Mouse (Mus musculus) ES-Bruce4 (cell line): ENCODE measurements at regions not wholly inside any gene's neighbourhood (a gene's known extent, or its start where the extent isn't known, plus 50 kb on each side); places are given as distances from the start of the nearest gene placed in this dataset.

Experiments used
- CTCF ChIP-seq: IDR thresholded peaks from one replicate; pipeline ENCODE4 v1.8.1; 2011; ENCODE audit warnings: low read depth, low read length
- POLR2A ChIP-seq: IDR thresholded peaks from one replicate; pipeline ENCODE4 v1.8.1; 2011; ENCODE audit warnings: low read length; ENCODE audit not compliant: insufficient read depth

- TF ChIP-seq POLR2A, result no peak
- no peak for TF ChIP-seq CTCF
These were observed 101.3 kb upstream of the Mphosph6 start for GRCm38 (mm10) chr8:117903052-117903451.
